Mouse (Mus musculus) stomach, postnatal 0 days (tissue): Measurements from ENCODE around the gene Lrrc75a. TPM values are rescaled to one million over a fixed set of nuclear protein-coding genes. Genes with fewer than 3 reads are reported as not detected.
A peak's percentile ranks its signal among the peaks of the same experiment; 100 is the strongest.

Source experiments
- ATAC-seq: fragments of 200-750 bp; cut with Nextera tagmentation; 2 replicates; pipeline ENCODE4 v1.8.0; 2017; ENCODE audit not compliant: low FRiP score, low TSS enrichment
- DNase-seq: peaks from one replicate; pipeline ENCODE4 v3.0.0-alpha.2; 2016; ENCODE audit warnings: low spot score
- H3K27ac ChIP-seq: fragments of 300-500 bp; sonication (generic); replicated peaks from 2 replicates; pipeline ENCODE4 v1.5.1; 2014; ENCODE audit warnings: mild to moderate bottlenecking, control low read depth
- H3K27me3 ChIP-seq: fragments of 300-500 bp; sonication (generic); 2 replicates; pipeline ENCODE4 v1.6.1; 2014; ENCODE audit warnings: low read length; ENCODE audit not compliant: control insufficient read depth, insufficient read depth
- H3K36me3 ChIP-seq: fragments of 300-500 bp; sonication (generic); 2 replicates; pipeline ENCODE4 v1.6.1; 2014; ENCODE audit warnings: low read length, mixed read lengths; ENCODE audit not compliant: control insufficient read depth, insufficient read depth
- H3K4me1 ChIP-seq: fragments of 300-500 bp; sonication (generic); replicated peaks from 2 replicates; pipeline ENCODE4 v1.6.1; 2014; ENCODE audit warnings: antibody characterized with exemption; ENCODE audit not compliant: control insufficient read depth, insufficient read depth
- H3K4me2 ChIP-seq: fragments of 300-500 bp; sonication (generic); replicated peaks from 2 replicates; pipeline ENCODE4 v1.6.1; 2014; ENCODE audit warnings: low read depth, mild to moderate bottlenecking, control low read depth, moderate library complexity
- H3K4me3 ChIP-seq: fragments of 300-500 bp; sonication (generic); 2 replicates; pipeline ENCODE4 v1.5.1; 2014; ENCODE audit warnings: low read depth, low read length, control low read depth
- H3K9ac ChIP-seq: fragments of 300-500 bp; sonication (generic); 2 replicates; pipeline ENCODE4 v1.6.1; 2014; ENCODE audit warnings: mild to moderate bottlenecking, low read length, control low read depth, mixed read lengths
- H3K9me3 ChIP-seq: fragments of 300-500 bp; sonication (generic); 2 replicates; pipeline ENCODE4 v1.6.1; 2016; ENCODE audit warnings: low read length; ENCODE audit not compliant: control insufficient read depth
- CTCF ChIP-seq: IDR thresholded peaks from 2 replicates; pipeline ENCODE4 v1.5.1; 2016; ENCODE audit warnings: antibody characterized with exemption, low read depth, mild to moderate bottlenecking, moderate library complexity
- EP300 ChIP-seq: optimal IDR thresholded peaks from 2 replicates; pipeline ENCODE3; 2016; ENCODE audit warnings: antibody characterized with exemption
- WGBS: fragments of 180-500 bp; shearing (Covaris S2); extraction: QIAGEN DNeasy Blood & Tissue Kit; methylation state at CpG from one replicate; pipeline ENCODE4 v1.1.7; 2014; 5-methylcytosine and 5-hydroxymethylcytosine counted together
- polyA plus RNA-seq: library from polyadenylated mRNA; unstranded; fragments of >200 nt; fragmentation: Nextera tagmentation; extraction: Ambion mirVana; gene quantifications from 2 replicates; pipeline ENCODE4 v1.2.1, GENCODE M21; 2015

Gene Lrrc75a
- polyA plus RNA-seq, 1 experiment from 2014 or later, result 7.3 TPM

DNA sequence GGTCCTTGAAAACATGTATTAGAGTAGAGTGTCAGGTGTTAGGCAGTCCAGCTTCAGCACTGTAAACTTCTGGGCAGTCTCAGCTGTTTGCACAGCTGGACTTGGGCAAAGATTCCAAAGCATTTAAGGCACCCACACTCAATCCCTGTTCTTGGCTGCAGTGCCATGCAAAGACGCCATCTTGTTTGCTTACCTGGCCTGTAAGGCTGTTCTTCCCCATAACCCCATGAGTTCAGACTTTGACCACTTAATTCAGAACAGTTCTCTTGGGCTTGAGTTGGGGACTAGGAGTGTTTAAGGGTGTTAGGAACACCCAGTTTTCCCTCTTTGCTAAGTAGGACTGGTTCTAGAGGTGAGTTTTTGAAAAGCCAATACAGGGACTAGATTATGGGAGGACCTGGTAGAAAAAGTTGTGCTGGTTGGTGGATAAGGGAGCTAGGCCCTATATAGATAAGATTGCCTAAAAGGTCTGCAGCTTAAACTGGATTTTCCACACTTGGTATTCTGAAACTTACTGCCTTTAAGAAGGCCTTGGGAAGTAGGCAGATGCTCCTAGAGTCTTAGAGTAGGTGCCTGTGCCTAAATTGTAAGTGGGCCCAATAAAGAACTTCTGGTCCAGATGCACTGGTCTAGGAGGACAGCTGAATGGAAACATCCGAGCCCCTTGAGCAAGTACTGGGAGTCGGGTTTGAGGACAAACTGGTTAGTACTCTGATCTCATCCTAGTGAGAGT lies 43.3 kb downstream of the Lrrc75a start:
- TF ChIP-seq CTCF (no peak), EP300 (no peak)
- Histone ChIP-seq H3K9ac (peak overlapping the region; percentile 27; the same call in 1 of the 2 replicates), H3K27ac (peak overlapping the region; percentile 35), H3K36me3 (peaks cover 19% of the 10 kb centered on the region; the same call in 1 of the 2 replicates), H3K27me3 (no peaks in the 10 kb centered on the region), H3K4me3 (peak overlapping the region; percentile 85; the same call in 1 of the 2 replicates), H3K4me2 (0 out of 2 replicates have a peak overlapping the region, but pooled peaks have one; percentile 70), H3K4me1 (no peaks in the 10 kb centered on the region; the same call in 1 of the 2 replicates), H3K9me3 (no peaks in the 10 kb centered on the region)
- ATAC-seq (no peak), DNase-seq (peak; percentile 39)
- 24% methylated on average over 3 of the region's 3 CpGs for WGBS

DNA sequence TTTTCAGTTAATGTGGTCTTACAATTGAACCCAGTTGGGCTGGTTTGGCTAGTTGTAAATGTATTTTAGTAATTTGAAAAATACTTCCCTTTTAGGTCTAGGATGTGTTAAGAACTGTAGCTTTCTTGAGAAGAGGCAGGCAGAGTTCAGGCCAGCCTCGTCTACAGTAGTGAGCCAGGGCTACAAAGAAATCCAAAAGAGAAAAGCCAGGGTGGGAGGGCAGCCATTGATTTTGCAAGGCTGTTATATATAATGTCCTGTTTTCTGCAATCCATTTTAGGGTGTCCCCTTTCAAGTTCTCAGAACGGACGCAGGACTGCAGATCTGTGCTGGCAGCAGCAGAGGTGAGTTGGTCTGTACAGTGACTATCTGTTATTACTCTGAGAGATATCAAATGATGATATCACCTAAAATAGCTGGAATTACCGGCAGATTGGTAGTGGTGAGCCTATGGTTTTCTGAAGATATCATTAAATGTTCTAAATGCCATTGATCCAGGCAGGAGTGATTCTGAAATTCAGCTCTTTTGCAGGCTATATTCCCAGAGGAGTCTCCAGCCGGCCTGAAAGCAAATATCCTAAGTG lies 44.1 kb downstream of the Lrrc75a start:
- Histone ChIP-seq H3K4me1 (no peaks in the 10 kb centered on the region; the same call in 1 of the 2 replicates), H3K4me2 (peak overlapping the region; percentile 70), H3K27ac (no peak overlapping the region), H3K4me3 (peak overlapping the region; percentile 85; the same call in 1 of the 2 replicates), H3K9me3 (no peaks in the 10 kb centered on the region), H3K27me3 (no peaks in the 10 kb centered on the region), H3K9ac (peak overlapping the region; percentile 47; the same call in 1 of the 2 replicates), H3K36me3 (peaks cover 19% of the 10 kb centered on the region; the same call in 1 of the 2 replicates)
- no peak for DNase-seq
- WGBS, result 14% methylated on average over 5 of the region's 5 CpGs
- no peak for ATAC-seq
- TF ChIP-seq EP300 (no peak), CTCF (no peak)

- ATAC-seq (peak; percentile 11), DNase-seq (peak; percentile 36)
- Histone ChIP-seq H3K4me1 (no peaks in the 10 kb centered on the region; the same call in 1 of the 2 replicates), H3K36me3 (peaks cover 19% of the 10 kb centered on the region; the same call in 1 of the 2 replicates), H3K4me3 (peak overlapping the region; percentile 85), H3K4me2 (peak overlapping the region; percentile 70), H3K27me3 (no peaks in the 10 kb centered on the region), H3K27ac (peak overlapping the region; percentile 94), H3K9me3 (no peaks in the 10 kb centered on the region), H3K9ac (peak overlapping the region; percentile 96)
- under 1% methylated on average over 13 of the region's 13 CpGs for WGBS
- peak; percentile 54 for TF ChIP-seq CTCF
- TF ChIP-seq EP300, result no peak
Measured at GRCm38 (mm10) chr11:62603312-62604056, 44.8 kb downstream of the Lrrc75a start.

DNA sequence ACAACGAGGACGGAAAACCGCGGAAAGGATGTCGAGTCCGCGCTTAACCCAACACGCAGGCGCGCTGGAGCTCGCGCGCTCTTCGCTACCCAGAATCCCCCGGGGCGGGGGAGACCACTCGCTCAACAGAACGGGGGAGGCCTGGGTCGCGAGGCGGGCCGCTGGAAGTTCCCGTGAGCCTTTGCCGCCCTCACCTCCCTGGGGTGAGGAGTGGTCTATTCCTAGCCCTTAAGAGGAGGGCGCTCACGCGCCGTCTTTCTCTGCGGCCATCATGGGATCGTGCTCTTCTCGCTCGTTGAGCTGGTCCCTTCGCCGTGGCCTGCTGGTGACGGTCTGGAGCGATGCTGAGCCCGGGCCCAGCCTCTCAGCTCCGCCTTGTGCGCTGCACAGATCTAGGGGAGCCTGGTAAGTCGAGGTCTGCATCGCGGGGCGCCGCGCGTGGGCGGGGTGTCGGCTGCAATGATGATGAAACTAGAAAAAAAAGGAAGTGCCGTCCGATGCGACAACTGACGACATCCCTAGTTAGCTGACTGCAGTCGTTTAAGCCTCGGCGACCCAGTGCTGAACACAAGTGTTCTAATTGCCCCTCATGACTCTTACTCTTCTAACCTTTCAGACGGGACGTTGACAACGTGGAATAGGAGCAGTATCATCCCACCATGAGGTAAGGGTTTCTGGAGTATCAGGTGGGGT lies 45.6 kb downstream of the Lrrc75a start:
- Histone ChIP-seq H3K4me2 (peak overlapping the region; percentile 70), H3K27ac (peak overlapping the region; percentile 94), H3K36me3 (peaks cover 19% of the 10 kb centered on the region; the same call in 1 of the 2 replicates), H3K4me3 (peak overlapping the region; percentile 85), H3K9me3 (no peaks in the 10 kb centered on the region), H3K27me3 (no peaks in the 10 kb centered on the region), H3K9ac (peak overlapping the region; percentile 96), H3K4me1 (no peaks in the 10 kb centered on the region; the same call in 1 of the 2 replicates)
- DNase-seq (peak; percentile 97), ATAC-seq (peak; percentile 95)
- TF ChIP-seq CTCF, result peak; percentile 32
- TF ChIP-seq EP300, result peak; percentile 78
- WGBS, result under 1% methylated on average over 58 of the region's 58 CpGs
